Mouse (Mus musculus) kidney, adult 2 months (tissue): ENCODE measurements around the gene Ryr1.

Experiments
- CTCF ChIP-seq: fragments of 200-500 bp; conservative IDR thresholded peaks from 2 replicates; pipeline ENCODE4 v1.5.1; 2011; ENCODE audit warnings: low read depth, mild to moderate bottlenecking, control low read depth, low read length, moderate library complexity, mixed read lengths; ENCODE audit not compliant: insufficient read depth, insufficient read length
- POLR2A ChIP-seq: fragments of 200-500 bp; IDR thresholded peaks from one replicate; pipeline ENCODE4 v1.6.1; 2011; ENCODE audit warnings: low read depth, low read length, control low read depth

DNA sequence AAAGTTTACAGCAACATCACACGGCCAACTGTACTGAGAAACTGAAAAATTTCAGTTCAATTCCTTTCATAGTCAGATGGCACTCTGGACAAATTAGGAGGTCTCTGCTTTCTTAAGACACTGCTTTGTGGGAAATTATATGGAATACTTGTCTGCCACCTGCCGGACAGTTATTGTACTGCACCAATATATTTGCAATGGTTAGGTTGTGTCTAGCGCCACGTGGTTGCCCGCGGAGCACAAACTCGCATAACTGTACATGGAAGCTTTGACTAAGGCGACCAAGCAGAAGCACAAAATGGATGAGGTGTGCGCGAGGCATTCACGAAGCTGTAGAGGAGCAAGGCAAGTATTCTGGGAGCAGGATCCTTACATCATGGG lies 85.4 kb downstream of the Ryr1 start:
- peak; percentile 65 for TF ChIP-seq CTCF
- no peak for TF ChIP-seq POLR2A
